In the genomic region with DNA sequence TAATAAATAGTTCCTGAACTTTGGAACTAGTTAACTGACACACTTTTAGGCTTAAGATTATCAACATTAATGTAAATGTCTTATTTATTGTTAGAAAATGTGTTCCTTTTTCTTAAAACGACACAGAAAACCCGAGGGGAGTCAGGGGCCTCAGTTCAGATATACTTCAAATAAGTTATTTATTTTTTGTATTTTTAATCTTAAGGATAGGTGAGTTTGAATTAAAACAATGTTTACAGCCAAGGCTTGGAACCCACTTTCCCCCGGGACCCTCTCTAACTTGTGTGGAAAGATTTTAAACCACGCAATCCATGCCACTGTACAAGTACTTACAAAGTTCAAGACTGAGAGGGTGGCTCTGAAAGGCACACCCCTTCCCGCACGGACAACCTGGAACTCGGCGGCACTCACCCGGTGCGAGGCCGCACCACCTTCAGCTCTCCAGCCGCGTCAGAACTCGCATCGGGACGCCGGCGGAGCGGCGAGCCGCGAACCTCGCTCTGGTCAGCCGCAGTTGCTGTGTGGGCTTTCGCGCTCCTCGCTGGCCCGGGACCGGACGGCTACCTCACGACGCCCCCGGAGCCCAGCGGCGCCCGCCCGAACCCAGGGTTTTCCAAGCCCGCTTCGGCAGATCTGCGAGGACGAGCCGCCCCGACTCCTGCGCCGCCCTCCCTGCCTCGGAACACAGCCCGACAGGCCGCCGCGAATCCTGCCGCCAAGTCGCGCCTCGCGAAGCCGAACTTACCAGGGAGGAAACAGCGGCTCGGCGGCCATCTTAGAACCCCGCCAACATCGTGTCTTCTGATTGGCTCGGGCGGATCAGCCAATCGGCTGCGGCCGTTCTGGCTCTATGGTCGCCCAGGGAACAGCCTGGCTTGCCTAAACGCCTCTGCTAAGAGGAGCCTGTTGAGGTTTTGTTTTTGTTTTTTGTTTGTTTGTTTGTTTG, we compare ENCODE assay signal across 7 mouse cellular contexts. TPM values are rescaled to one million over a fixed set of nuclear protein-coding genes. Genes with fewer than 3 reads are reported as not detected.
DNase-seq lines count a peak whose midpoint lies in the region; ATAC-seq and TF ChIP-seq lines count a peak whose summit lies in the region.

A gene (minus strand): TSS at position 803 of the 946 bp plus-strand sequence.

- WGBS in embryonic facial prominence, embryonic 12.5 days, result under 1% methylated on average over 68 of the region's 68 CpGs
- under 1% methylated on average over 68 of the region's 68 CpGs for WGBS in heart, adult 2 months
- under 1% methylated on average over 68 of the region's 68 CpGs for WGBS in limb, embryonic 13.5 days
- WGBS in midbrain, embryonic 16.5 days, result under 1% methylated on average over 68 of the region's 68 CpGs

- peak; percentile 94 for DNase-seq in adrenal gland, postnatal 25 days
- DNase-seq in heart, adult 2 months, result peak; percentile 95 to 98
- peak; percentile 93 to 97 for DNase-seq in kidney, adult 8-10 months
- peak; percentile 90 to 95 for DNase-seq in spleen, postnatal 10 days (ENCODE audit: low spot score in 2 of 2)

- 0 out of 2 replicates have a peak, but pooled peaks cover under 1% of the 10 kb centered on the region for H3K27me3 ChIP-seq in embryonic facial prominence, embryonic 12.5 days
- H3K27me3 ChIP-seq in heart, adult 2 months (ENCODE audit: control insufficient read depth, insufficient read depth, low read length), result no peaks in the 10 kb centered on the region
- 0 out of 2 replicates have a peak, but pooled peaks cover 2% of the 10 kb centered on the region for H3K27me3 ChIP-seq in limb, embryonic 13.5 days
- H3K27me3 ChIP-seq in midbrain, embryonic 16.5 days (ENCODE audit: control insufficient read depth, insufficient read depth, low read depth, low read length), result no peaks in the 10 kb centered on the region

- peak within 1 kb of the TSS; percentile 99 for H3K27ac ChIP-seq in embryonic facial prominence, embryonic 12.5 days
- peak within 1 kb of the TSS; percentile 93 for H3K27ac ChIP-seq in heart, adult 2 months
- peak within 1 kb of the TSS; percentile 98 for H3K27ac ChIP-seq in limb, embryonic 13.5 days
- peak within 1 kb of the TSS; percentile 97 for H3K27ac ChIP-seq in midbrain, embryonic 16.5 days (ENCODE audit: low read length)

- 0 out of 2 replicates have a peak, but pooled peaks have one; percentile 20 for TF ChIP-seq EP300 in heart, adult 2 months (IDR thresholded peaks at IDR 0.05; ENCODE audit: insufficient read depth, low read depth, low read length)

- H3K4me2 ChIP-seq in embryonic facial prominence, embryonic 12.5 days (replicated peaks), result peak within 1 kb of the TSS; percentile 48
- peak within 1 kb of the TSS; percentile 65 for H3K4me2 ChIP-seq in limb, embryonic 13.5 days (replicated peaks)
- H3K4me2 ChIP-seq in midbrain, embryonic 16.5 days (ENCODE audit: low read length), result peak within 1 kb of the TSS; percentile 61

- H3K79me2 ChIP-seq in heart, adult 2 months (replicated peaks; ENCODE audit: control insufficient read depth, insufficient read depth, low read length), result no peaks in the 10 kb centered on the region

- H3K9me3 ChIP-seq in embryonic facial prominence, embryonic 12.5 days, result no peaks in the 10 kb centered on the region
- no peaks in the 10 kb centered on the region for H3K9me3 ChIP-seq in limb, embryonic 13.5 days
- H3K9me3 ChIP-seq in midbrain, embryonic 16.5 days (replicated peaks; ENCODE audit: control insufficient read depth, low read length, poor library complexity, severe bottlenecking), result no peaks in the 10 kb centered on the region

- no peaks in the 10 kb centered on the region for H3K36me3 ChIP-seq in embryonic facial prominence, embryonic 12.5 days
- peaks cover 3% of the 10 kb centered on the region; the same call in 1 of the 2 replicates for H3K36me3 ChIP-seq in heart, adult 2 months (ENCODE audit: control insufficient read depth, insufficient read depth, low read length)
- peaks cover 5% of the 10 kb centered on the region; the same call in 1 of the 2 replicates for H3K36me3 ChIP-seq in limb, embryonic 13.5 days
- no peaks in the 10 kb centered on the region for H3K36me3 ChIP-seq in midbrain, embryonic 16.5 days (ENCODE audit: control insufficient read depth, insufficient read depth, low read length)

- ATAC-seq in embryonic facial prominence, embryonic 12.5 days (ENCODE audit: insufficient number of reproducible peaks, insufficient read depth, low FRiP score, low TSS enrichment), result peak; percentile 99
- ATAC-seq in limb, embryonic 13.5 days (ENCODE audit: low FRiP score, low read depth), result peak; percentile 99
- ATAC-seq in midbrain, embryonic 16.5 days, result peak; percentile 100

- TF ChIP-seq POLR2A in heart, adult 2 months (IDR thresholded peaks at IDR 0.05; ENCODE audit: insufficient read depth, low read depth, low read length), result peak; percentile 76

- no peak for TF ChIP-seq CTCF in heart, adult 2 months (IDR thresholded peaks at IDR 0.05)

- intact Hi-C loops in heart, adult 2 months (cut with DNase I), result loop anchor here (2.0 kb wide), 2 partner anchors 285 to 879 kb away; no protein-coding TSS in a partner anchor

- H3K4me1 ChIP-seq in embryonic facial prominence, embryonic 12.5 days, result peaks cover 9% of the 10 kb centered on the region
- H3K4me1 ChIP-seq in heart, adult 2 months (ENCODE audit: control insufficient read depth, insufficient read depth, low read length), result peaks cover 1% of the 10 kb centered on the region; the same call in 1 of the 2 replicates
- peaks cover 11% of the 10 kb centered on the region for H3K4me1 ChIP-seq in limb, embryonic 13.5 days
- H3K4me1 ChIP-seq in midbrain, embryonic 16.5 days (ENCODE audit: control insufficient read depth, insufficient read depth, low read length), result peaks cover 13% of the 10 kb centered on the region

- H3K9ac ChIP-seq in embryonic facial prominence, embryonic 12.5 days, result peak within 1 kb of the TSS; percentile 89
- H3K9ac ChIP-seq in heart, adult 2 months (ENCODE audit: low read depth, low read length), result peak within 1 kb of the TSS; percentile 94
- peak within 1 kb of the TSS; percentile 94 for H3K9ac ChIP-seq in limb, embryonic 13.5 days
- H3K9ac ChIP-seq in midbrain, embryonic 16.5 days (ENCODE audit: low read depth, low read length), result peak within 1 kb of the TSS; percentile 90

- peak within 1 kb of the TSS; percentile 88 for H3K4me3 ChIP-seq in embryonic facial prominence, embryonic 12.5 days
- peak within 1 kb of the TSS; percentile 85 for H3K4me3 ChIP-seq in heart, adult 2 months
- peak within 1 kb of the TSS; percentile 86 for H3K4me3 ChIP-seq in limb, embryonic 13.5 days
- H3K4me3 ChIP-seq in midbrain, embryonic 16.5 days (ENCODE audit: low read depth, low read length), result peak within 1 kb of the TSS; percentile 98

RNA-seq across cellular contexts. Expression of the gene that starts here (rescaled TPM):
- total RNA-seq in adrenal gland, postnatal 25 days (2021), result 29.4 and 35.5 TPM in 2 replicates
- 64.9 and 72.6 TPM in 2 replicates for polyA plus RNA-seq in embryonic facial prominence, embryonic 12.5 days (2016; fragmentation: Nextera tagmentation; extraction: Ambion mirVana)
- total RNA-seq in heart, adult 2 months (2021), result 10 to 100 TPM; 20.0 to 24.4 TPM
- polyA plus RNA-seq in heart, adult 2 months (2012; rRNA removed), result 3.5 and 5.2 TPM in 2 replicates
- polyA plus RNA-seq in limb, embryonic 13.5 days (2015; fragmentation: Nextera tagmentation; extraction: Ambion mirVana), result 57.6 and 62.9 TPM in 2 replicates
- polyA plus RNA-seq in midbrain, embryonic 16.5 days (2015; fragmentation: Nextera tagmentation; extraction: Ambion mirVana), result 68.6 and 78.2 TPM in 2 replicates

Comparison
In these comparisons a context has a peak if more than half of its experiments do, and no peak if none do; other contexts are left out.
1. Peak in every context shown above with its lines: DNase-seq, ATAC-seq, H3K4me3 ChIP-seq and H3K27ac ChIP-seq.